Mouse (Mus musculus) liver, embryonic 14.5 days (tissue): Measurements from ENCODE around the gene Ezh1.

Source experiments
- CTCF ChIP-seq: IDR thresholded peaks from 2 replicates; pipeline ENCODE4 v1.5.1; 2016; ENCODE audit warnings: antibody characterized with exemption, low read depth, control low read depth
- EP300 ChIP-seq: IDR thresholded peaks from 2 replicates; pipeline ENCODE4 v1.6.1; 2016; ENCODE audit warnings: antibody characterized with exemption, low read depth

- 0 out of 2 replicates have a peak, but pooled peaks have one; percentile 15 for TF ChIP-seq CTCF
- no peak for TF ChIP-seq EP300
These were observed 36.2 kb upstream of the Ezh1 start for GRCm38 (mm10) chr11:101262272-101262967.
